Mouse (Mus musculus) left cerebral cortex, postnatal 36 days (tissue): ENCODE data around the gene Tmem108. TPM values are rescaled to one million over a fixed set of nuclear protein-coding genes. Genes with fewer than 3 reads are reported as not detected.

Experiments
- DNase-seq, 2 experiments: peaks; one replicate each; pipeline ENCODE4 v3.0.0; 2021 to 2022; ENCODE audit warnings: low spot score in 2 of 2, mixed read lengths in 1 of 2
- intact Hi-C: fragments of 180-260 bp; cut with DNase I; formaldehyde crosslinking; loops from one replicate; pipeline ENCODE4 v1.15.1; 2025
- total RNA-seq, 2 experiments: library from RNA; stranded (reverse); gene quantifications; 2 replicates each; pipeline ENCODE4 v1.2.3; 2021

Gene Tmem108
- total RNA-seq, 2 experiments from 2014 or later: 22.7 to 30.3 TPM

GRCm38 (mm10) chr9:103646605-103647004 is 115.0 kb downstream of the Tmem108 start:
- intact Hi-C loops: no loop called here
- no peak for DNase-seq

GRCm38 (mm10) chr9:103645724-103646123 is 115.9 kb downstream of the Tmem108 start:
- DNase-seq: no peak
- intact Hi-C loops: no loop called here

- intact Hi-C loops: no loop called here
- DNase-seq: no peak
Observed at GRCm38 (mm10) chr9:103642300-103642699, 119.3 kb downstream of the Tmem108 start.

- no peak for DNase-seq
- intact Hi-C loops: no loop called here
Observed at GRCm38 (mm10) chr9:103641340-103641739, 120.3 kb downstream of the Tmem108 start.

GRCm38 (mm10) chr9:103639413-103639812 is 122.2 kb downstream of the Tmem108 start:
- DNase-seq: no peak
- intact Hi-C loops: no loop called here

- intact Hi-C loops: no loop called here
- DNase-seq: no peak
Observed at GRCm38 (mm10) chr9:103637451-103637850, 124.2 kb downstream of the Tmem108 start.

- intact Hi-C loops: no loop called here
- no peak for DNase-seq
Observed at GRCm38 (mm10) chr9:103636847-103637246, 124.8 kb downstream of the Tmem108 start.

- DNase-seq: no peak
- intact Hi-C loops: no loop called here
Observed at GRCm38 (mm10) chr9:103628861-103629469, 132.7 kb downstream of the Tmem108 start.

- intact Hi-C loops: no loop called here
Observed at GRCm38 (mm10) chr9:103627404-103627900, 134.2 kb downstream of the Tmem108 start.

GRCm38 (mm10) chr9:103626156-103626555 is 135.5 kb downstream of the Tmem108 start:
- no peak for DNase-seq
- intact Hi-C loops: no loop called here

More at GRCm38 (mm10) chr9:103627404-103627900, 134.2 kb downstream of the Tmem108 start:
- DNase-seq: no peak

GRCm38 (mm10) chr9:103624649-103625048 is 137.0 kb downstream of the Tmem108 start:
- intact Hi-C loops: loop anchor here (1.0 to 5.0 kb wide), 3 partner anchors 132 to 372 kb away; no protein-coding TSS in a partner anchor
- peak; percentile 57 to 65 for DNase-seq

- intact Hi-C loops: loop anchor here (1.0 to 5.0 kb wide), 3 partner anchors 131 to 373 kb away; no protein-coding TSS in a partner anchor
Observed at GRCm38 (mm10) chr9:103623560-103624316, 137.9 kb downstream of the Tmem108 start.

GRCm38 (mm10) chr9:103622988-103623387 is 138.6 kb downstream of the Tmem108 start:
- intact Hi-C loops: loop anchor here (5.0 kb wide), 1 partner anchor 131 kb away; no protein-coding TSS in a partner anchor
- no peak for DNase-seq

More at GRCm38 (mm10) chr9:103623560-103624316, 137.9 kb downstream of the Tmem108 start:
- peak; percentile 54 to 67 for DNase-seq

GRCm38 (mm10) chr9:103621870-103622269 is 139.8 kb downstream of the Tmem108 start:
- intact Hi-C loops: loop anchor here (5.0 kb wide), 1 partner anchor 130 kb away; no protein-coding TSS in a partner anchor
- no peak for DNase-seq

GRCm38 (mm10) chr9:103620517-103621212 is 141.0 kb downstream of the Tmem108 start:
- intact Hi-C loops: loop anchor here (5.0 kb wide), 1 partner anchor 128 kb away; no protein-coding TSS in a partner anchor
- DNase-seq: no peak

- intact Hi-C loops: no loop called here
- DNase-seq: no peak
Observed at GRCm38 (mm10) chr9:103614260-103614659, 147.4 kb downstream of the Tmem108 start.

- no peak for DNase-seq
- intact Hi-C loops: no loop called here
Observed at GRCm38 (mm10) chr9:103608161-103609058, 153.2 kb downstream of the Tmem108 start.

- no peak for DNase-seq
Observed at GRCm38 (mm10) chr9:103606056-103606455, 155.6 kb downstream of the Tmem108 start.

GRCm38 (mm10) chr9:103603792-103604191 is 157.8 kb downstream of the Tmem108 start:
- intact Hi-C loops: no loop called here
- DNase-seq: no peak

More at GRCm38 (mm10) chr9:103606056-103606455, 155.6 kb downstream of the Tmem108 start:
- intact Hi-C loops: no loop called here
